Mouse (Mus musculus) neural tube, embryonic 14.5 days (tissue): ENCODE results near the gene Zyg11b. TPM values are rescaled to one million over a fixed set of nuclear protein-coding genes. Genes with fewer than 3 reads are reported as not detected.

ENCODE experiments used
- polyA plus RNA-seq: library from polyadenylated mRNA; unstranded; fragments of >200 nt; fragmentation: Nextera tagmentation; extraction: Ambion mirVana; gene quantifications from 2 replicates; pipeline ENCODE4 v1.2.1, GENCODE M21; 2014

The Zyg11b gene
- polyA plus RNA-seq, 1 experiment from 2014 or later = 42.7 TPM

Other genes starting within 250 kb of the Zyg11b start
- 0.75 and 1.3 TPM in 2 replicates for gene Podn, start 204.7 kb downstream of the Zyg11b start, polyA plus RNA-seq
- gene Scp2, start 156.1 kb downstream of the Zyg11b start, polyA plus RNA-seq = 233 and 238 TPM in 2 replicates
- gene Echdc2, start 135.7 kb downstream of the Zyg11b start, polyA plus RNA-seq = 7.5 and 7.9 TPM in 2 replicates
- gene Zyg11a, start 83.0 kb downstream of the Zyg11b start, polyA plus RNA-seq = not detected in 2 replicates
- 44.1 and 45.0 TPM in 2 replicates for gene Coa7, start 27.0 kb upstream of the Zyg11b start, polyA plus RNA-seq
- 6.0 and 7.7 TPM in 2 replicates for gene Shisal2a, start 82.3 kb upstream of the Zyg11b start, polyA plus RNA-seq
- 21.7 and 37.4 TPM in 2 replicates for gene Gpx7, start 105.9 kb upstream of the Zyg11b start, polyA plus RNA-seq
- gene Tut4, start 158.3 kb upstream of the Zyg11b start, polyA plus RNA-seq = 55.8 and 65.8 TPM in 2 replicates